Mouse (Mus musculus): ENCODE data around the gene Fto. TPM values are rescaled to one million over a fixed set of nuclear protein-coding genes. Genes with fewer than 3 reads are reported as not detected.
A peak's percentile ranks its signal among the peaks of the same experiment; 100 is the strongest.

Gene Fto
- polyA plus RNA-seq, 1 experiment from 2014 or later, result 94.8 TPM

DNA sequence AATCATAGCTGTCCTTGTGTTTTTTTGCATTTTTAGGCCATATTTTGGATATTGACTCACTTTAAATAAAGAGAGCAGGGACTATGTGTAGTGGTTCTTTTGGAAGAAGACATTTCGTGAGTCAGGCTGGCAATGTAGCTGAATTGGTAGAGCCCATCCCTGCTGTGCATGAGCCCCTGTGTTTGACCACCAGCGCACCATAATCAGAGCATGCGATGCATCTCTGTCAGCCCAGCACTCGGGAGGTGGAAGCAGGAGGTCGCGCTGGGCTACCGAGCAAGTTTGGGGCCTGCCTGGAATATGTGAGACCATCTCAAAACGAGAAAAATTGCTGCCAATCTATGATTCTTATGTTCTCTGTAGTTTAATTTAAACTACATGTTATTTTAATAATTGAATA, 156.1 kb downstream of the Fto start:
- H3K4me1 ChIP-seq (ENCODE audit: control insufficient read depth, insufficient read depth, low read length), result no peaks in the 10 kb centered on the region

DNA sequence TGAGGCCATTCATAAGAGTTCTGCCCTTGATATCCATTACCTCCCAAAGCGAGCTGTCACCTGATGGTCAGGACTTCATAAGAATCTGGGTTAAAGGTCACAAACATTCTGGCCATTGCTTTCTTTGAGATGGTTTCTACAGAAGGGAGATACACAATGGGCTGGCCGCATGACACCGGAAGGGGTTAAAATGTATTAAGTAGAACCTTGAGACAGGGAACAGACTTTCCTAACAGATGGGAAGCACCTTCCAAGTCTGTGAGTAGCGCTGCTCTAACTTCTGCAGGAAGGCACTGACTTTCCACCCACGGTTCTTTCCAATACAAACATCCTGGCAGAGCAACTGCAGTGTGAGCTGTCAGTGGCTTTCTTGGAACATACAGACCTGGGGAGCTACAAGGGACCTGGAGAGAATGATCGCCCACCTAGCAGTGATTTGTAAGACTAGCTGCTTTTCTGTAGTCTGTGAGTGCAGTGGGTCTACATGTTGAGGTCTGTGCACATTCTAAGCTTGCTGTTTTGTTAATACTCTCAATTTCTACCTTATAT, 161.5 kb downstream of the Fto start:
- Histone ChIP-seq H3K4me2 (ENCODE audit: low read depth, low read length) (no peak overlapping the region), H3K4me3 (ENCODE audit: low read depth, low read length) (no peak overlapping the region), H3K36me3 (replicated peaks; ENCODE audit: control insufficient read depth, insufficient read depth, low read depth, low read length) (no peaks in the 10 kb centered on the region), H3K9me3 (replicated peaks; ENCODE audit: control insufficient read depth, low read length) (no peaks in the 10 kb centered on the region), H3K27ac (replicated peaks; ENCODE audit: low read depth, low read length) (no peak overlapping the region), H3K9ac (replicated peaks; ENCODE audit: low read length) (no peak overlapping the region), H3K4me1 (ENCODE audit: control insufficient read depth, insufficient read depth, low read length) (no peaks in the 10 kb centered on the region), H3K27me3 (ENCODE audit: control insufficient read depth, insufficient read depth, low read length) (no peaks in the 10 kb centered on the region)
- ATAC-seq (replicated peaks; ENCODE audit: insufficient number of reproducible peaks, low FRiP score, low TSS enrichment, low read depth) (no peak), DNase-seq (ENCODE audit: low spot score) (no peak)
- WGBS, result 95% methylated on average over 6 of the region's 6 CpGs

More for the DNA sequence above, 156.1 kb downstream of the Fto start:
- Histone ChIP-seq H3K4me2 (ENCODE audit: low read depth, low read length) (no peak overlapping the region), H3K9me3 (replicated peaks; ENCODE audit: control insufficient read depth, low read length) (no peaks in the 10 kb centered on the region), H3K27me3 (ENCODE audit: control insufficient read depth, insufficient read depth, low read length) (no peaks in the 10 kb centered on the region), H3K9ac (replicated peaks; ENCODE audit: low read length) (no peak overlapping the region), H3K36me3 (replicated peaks; ENCODE audit: control insufficient read depth, insufficient read depth, low read depth, low read length) (no peaks in the 10 kb centered on the region), H3K4me3 (ENCODE audit: low read depth, low read length) (no peak overlapping the region), H3K27ac (replicated peaks; ENCODE audit: low read depth, low read length) (no peak overlapping the region)
- 93% methylated on average over 8 of the region's 8 CpGs for WGBS
- no peak for ATAC-seq (replicated peaks; ENCODE audit: insufficient number of reproducible peaks, low FRiP score, low TSS enrichment, low read depth)
- DNase-seq (ENCODE audit: low spot score), result no peak

DNA sequence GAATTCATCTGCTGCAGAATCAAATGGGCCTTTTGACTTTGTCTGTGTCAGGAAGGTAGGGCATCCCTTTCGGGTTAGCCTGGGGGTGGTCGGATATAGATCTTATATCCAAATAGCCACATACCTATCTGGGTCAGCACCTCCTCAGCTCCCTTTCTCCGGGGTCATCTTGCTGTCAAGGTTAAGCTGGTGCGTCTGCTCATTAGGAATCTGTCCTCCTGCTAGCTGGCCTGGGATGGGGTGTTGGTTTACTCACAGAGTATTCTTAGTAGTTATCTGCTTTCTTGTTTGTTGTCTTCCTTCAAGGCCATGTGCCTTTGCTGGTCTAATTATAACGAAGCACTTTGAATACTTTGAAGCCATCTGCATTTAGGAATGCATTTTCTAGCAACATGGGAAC, 163.7 kb downstream of the Fto start:
- no peaks in the 10 kb centered on the region for H3K36me3 ChIP-seq (replicated peaks; ENCODE audit: control insufficient read depth, insufficient read depth, low read depth, low read length)
- H3K27ac ChIP-seq (replicated peaks; ENCODE audit: low read depth, low read length), result no peak overlapping the region
- H3K27me3 ChIP-seq (ENCODE audit: control insufficient read depth, insufficient read depth, low read length), result no peaks in the 10 kb centered on the region
- H3K9me3 ChIP-seq (replicated peaks; ENCODE audit: control insufficient read depth, low read length), result no peaks in the 10 kb centered on the region
- H3K4me2 ChIP-seq (ENCODE audit: low read depth, low read length), result no peak overlapping the region
- no peak for ATAC-seq (replicated peaks; ENCODE audit: insufficient number of reproducible peaks, low FRiP score, low TSS enrichment, low read depth)
- DNase-seq (ENCODE audit: low spot score), result no peak
- 89% methylated on average over 5 of the region's 5 CpGs for WGBS
- no peak overlapping the region for H3K4me3 ChIP-seq (ENCODE audit: low read depth, low read length)
- no peaks in the 10 kb centered on the region for H3K4me1 ChIP-seq (ENCODE audit: control insufficient read depth, insufficient read depth, low read length)
- H3K9ac ChIP-seq (replicated peaks; ENCODE audit: low read length), result no peak overlapping the region

DNA sequence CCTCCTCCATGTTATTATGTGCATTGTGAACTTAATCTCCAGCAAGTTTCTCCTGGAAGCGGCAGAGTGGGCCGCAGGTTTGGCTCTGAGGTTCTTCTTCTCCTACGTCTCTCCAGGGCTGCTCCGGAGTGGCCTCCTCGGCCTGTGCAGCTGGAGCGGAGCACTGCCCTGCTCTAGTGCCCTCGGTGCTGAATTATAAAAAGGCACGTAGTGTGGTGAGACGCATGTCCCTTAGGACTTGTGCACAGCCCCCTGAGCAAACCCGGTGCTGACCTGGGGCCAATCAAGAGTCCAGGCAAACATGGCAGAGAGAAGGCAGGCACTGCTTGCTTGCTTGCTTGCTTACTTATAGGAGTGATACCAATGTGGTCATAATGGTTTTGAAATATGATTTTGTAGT, 164.1 kb downstream of the Fto start:
- Histone ChIP-seq H3K4me1 (ENCODE audit: control insufficient read depth, insufficient read depth, low read length) (no peaks in the 10 kb centered on the region), H3K36me3 (replicated peaks; ENCODE audit: control insufficient read depth, insufficient read depth, low read depth, low read length) (no peaks in the 10 kb centered on the region), H3K27ac (replicated peaks; ENCODE audit: low read depth, low read length) (no peak overlapping the region), H3K9me3 (replicated peaks; ENCODE audit: control insufficient read depth, low read length) (no peaks in the 10 kb centered on the region), H3K4me3 (ENCODE audit: low read depth, low read length) (no peak overlapping the region), H3K27me3 (ENCODE audit: control insufficient read depth, insufficient read depth, low read length) (no peaks in the 10 kb centered on the region), H3K4me2 (ENCODE audit: low read depth, low read length) (no peak overlapping the region), H3K9ac (replicated peaks; ENCODE audit: low read length) (no peak overlapping the region)
- no peak for ATAC-seq (replicated peaks; ENCODE audit: insufficient number of reproducible peaks, low FRiP score, low TSS enrichment, low read depth)
- DNase-seq (ENCODE audit: low spot score), result no peak
- WGBS, result 93% methylated on average over 10 of the region's 10 CpGs

DNA sequence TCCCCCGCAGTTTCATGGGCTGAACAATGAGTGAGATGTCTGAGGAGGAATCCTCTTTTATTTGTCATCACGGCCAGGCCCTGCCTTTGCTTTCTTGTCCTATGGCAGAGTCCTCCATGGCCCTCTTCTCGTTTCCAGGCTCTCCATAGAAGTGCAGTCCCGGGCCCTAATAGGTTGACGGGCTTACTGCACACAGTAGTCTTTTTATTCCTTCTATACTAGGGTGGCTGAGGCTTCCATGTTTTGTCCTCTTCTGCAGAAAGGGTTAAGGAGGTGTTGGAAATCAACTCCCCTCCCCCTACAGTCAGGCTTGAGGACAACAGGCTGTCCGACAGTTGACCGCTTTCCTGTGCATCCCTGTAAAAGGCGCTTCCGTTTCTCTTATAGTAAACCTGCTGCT, 169.2 kb downstream of the Fto start:
- Histone ChIP-seq H3K27ac (replicated peaks; ENCODE audit: low read depth, low read length) (no peak overlapping the region), H3K4me2 (ENCODE audit: low read depth, low read length) (no peak overlapping the region), H3K4me1 (ENCODE audit: control insufficient read depth, insufficient read depth, low read length) (no peaks in the 10 kb centered on the region), H3K36me3 (replicated peaks; ENCODE audit: control insufficient read depth, insufficient read depth, low read depth, low read length) (no peaks in the 10 kb centered on the region), H3K27me3 (ENCODE audit: control insufficient read depth, insufficient read depth, low read length) (no peaks in the 10 kb centered on the region), H3K9ac (replicated peaks; ENCODE audit: low read length) (no peak overlapping the region), H3K9me3 (replicated peaks; ENCODE audit: control insufficient read depth, low read length) (no peaks in the 10 kb centered on the region), H3K4me3 (ENCODE audit: low read depth, low read length) (no peak overlapping the region)
- no peak for DNase-seq (ENCODE audit: low spot score)
- no peak for ATAC-seq (replicated peaks; ENCODE audit: insufficient number of reproducible peaks, low FRiP score, low TSS enrichment, low read depth)
- WGBS, result 63% methylated on average over 9 of the region's 9 CpGs

DNA sequence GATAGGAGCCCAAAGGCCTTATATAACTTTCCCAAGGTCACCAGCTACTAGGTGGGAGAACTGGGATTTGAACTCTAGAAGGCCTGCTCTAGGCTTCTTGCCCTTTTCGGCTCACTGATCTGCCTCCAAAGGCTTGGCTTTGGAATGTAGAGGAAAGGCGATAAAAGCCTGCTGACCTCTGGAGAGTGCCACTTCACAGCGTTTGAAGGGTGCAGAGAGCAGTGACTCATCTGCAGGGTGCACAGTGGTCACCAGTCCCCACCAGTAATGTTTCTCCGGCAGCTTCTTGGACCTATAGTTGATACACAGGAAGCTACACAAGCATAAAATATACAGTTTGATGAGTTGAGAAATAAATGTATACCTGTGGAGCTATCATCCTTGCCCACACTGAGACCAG, 173.1 kb downstream of the Fto start:
- Histone ChIP-seq H3K4me3 (ENCODE audit: low read depth, low read length) (no peak overlapping the region), H3K27ac (replicated peaks; ENCODE audit: low read depth, low read length) (no peak overlapping the region), H3K9me3 (replicated peaks; ENCODE audit: control insufficient read depth, low read length) (no peaks in the 10 kb centered on the region), H3K4me1 (ENCODE audit: control insufficient read depth, insufficient read depth, low read length) (no peaks in the 10 kb centered on the region), H3K4me2 (ENCODE audit: low read depth, low read length) (no peak overlapping the region), H3K36me3 (replicated peaks; ENCODE audit: control insufficient read depth, insufficient read depth, low read depth, low read length) (no peaks in the 10 kb centered on the region), H3K27me3 (ENCODE audit: control insufficient read depth, insufficient read depth, low read length) (no peaks in the 10 kb centered on the region), H3K9ac (replicated peaks; ENCODE audit: low read length) (no peak overlapping the region)
- WGBS, result 87% methylated on average over 4 of the region's 4 CpGs
- ATAC-seq (replicated peaks; ENCODE audit: insufficient number of reproducible peaks, low FRiP score, low TSS enrichment, low read depth) (no peak), DNase-seq (ENCODE audit: low spot score) (no peak)

DNA sequence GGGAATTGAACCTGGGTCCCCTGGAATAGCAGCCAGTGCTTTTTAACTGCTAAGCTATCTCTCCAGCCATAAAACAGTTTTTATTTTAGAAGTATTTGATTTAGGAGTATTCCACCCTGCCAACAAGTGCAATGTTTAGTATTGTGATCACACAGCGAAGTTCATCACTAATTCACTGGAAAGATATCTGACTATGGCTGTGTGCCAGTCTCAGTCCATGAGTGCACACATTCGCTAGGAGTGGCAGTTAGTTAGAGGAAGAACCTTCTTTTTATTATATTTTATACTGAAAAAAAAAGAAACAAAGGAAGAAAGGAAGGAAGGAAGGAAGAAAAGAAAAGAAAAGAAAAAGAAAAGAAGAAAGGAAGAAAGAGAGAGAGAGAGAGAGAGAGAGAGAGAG, 174.1 kb downstream of the Fto start:
- H3K4me2 ChIP-seq (ENCODE audit: low read depth, low read length), result no peak overlapping the region
- H3K9ac ChIP-seq (replicated peaks; ENCODE audit: low read length), result no peak overlapping the region
- no peaks in the 10 kb centered on the region for H3K27me3 ChIP-seq (ENCODE audit: control insufficient read depth, insufficient read depth, low read length)
- 97% methylated on average over 2 of the region's 2 CpGs for WGBS
- ATAC-seq (replicated peaks; ENCODE audit: insufficient number of reproducible peaks, low FRiP score, low TSS enrichment, low read depth) (no peak), DNase-seq (ENCODE audit: low spot score) (no peak)
- no peak overlapping the region for H3K27ac ChIP-seq (replicated peaks; ENCODE audit: low read depth, low read length)
- H3K9me3 ChIP-seq (replicated peaks; ENCODE audit: control insufficient read depth, low read length), result no peaks in the 10 kb centered on the region
- H3K36me3 ChIP-seq (replicated peaks; ENCODE audit: control insufficient read depth, insufficient read depth, low read depth, low read length), result no peaks in the 10 kb centered on the region
- H3K4me3 ChIP-seq (ENCODE audit: low read depth, low read length), result no peak overlapping the region
- no peaks in the 10 kb centered on the region for H3K4me1 ChIP-seq (ENCODE audit: control insufficient read depth, insufficient read depth, low read length)

DNA sequence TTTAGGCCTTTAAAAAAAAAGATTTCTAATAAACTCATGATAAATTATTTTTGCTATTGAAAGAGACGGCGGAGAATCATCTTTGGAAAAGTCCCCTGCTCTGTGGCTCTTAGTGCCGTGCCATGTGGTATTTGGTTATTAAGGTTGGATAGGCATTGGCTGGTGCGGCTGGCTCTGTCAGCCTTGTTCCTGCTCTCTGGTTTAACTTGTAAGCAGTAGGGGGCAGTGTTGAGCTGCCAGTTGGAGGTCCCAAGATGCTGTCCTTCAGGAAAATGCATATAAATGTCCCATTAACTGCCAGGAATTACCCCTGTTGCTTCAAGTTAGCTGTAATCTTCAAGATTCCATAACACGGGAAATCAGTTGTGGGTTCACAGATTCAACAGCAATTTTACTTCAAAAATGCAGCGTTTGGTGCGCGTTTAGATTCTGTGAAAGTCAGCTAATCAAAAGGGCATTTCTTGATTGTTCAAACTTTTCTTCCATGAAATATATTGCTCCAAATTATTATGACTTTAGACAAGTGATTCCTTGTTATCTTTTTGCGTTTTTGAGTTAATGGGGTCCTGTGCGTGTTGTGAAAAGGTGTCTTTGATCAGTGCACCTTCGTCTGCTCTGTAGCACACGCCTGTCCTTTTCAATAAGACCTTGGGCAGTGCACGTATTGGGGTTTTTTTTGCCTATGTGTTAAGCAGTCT, 174.9 kb downstream of the Fto start:
- no peak overlapping the region for H3K4me3 ChIP-seq (ENCODE audit: low read depth, low read length)
- no peaks in the 10 kb centered on the region for H3K4me1 ChIP-seq (ENCODE audit: control insufficient read depth, insufficient read depth, low read length)
- H3K36me3 ChIP-seq (replicated peaks; ENCODE audit: control insufficient read depth, insufficient read depth, low read depth, low read length), result no peaks in the 10 kb centered on the region
- H3K9ac ChIP-seq (replicated peaks; ENCODE audit: low read length), result no peak overlapping the region
- 42% methylated on average over 13 of the region's 13 CpGs for WGBS
- no peak overlapping the region for H3K4me2 ChIP-seq (ENCODE audit: low read depth, low read length)
- DNase-seq (ENCODE audit: low spot score) (peak; percentile 89), ATAC-seq (replicated peaks; ENCODE audit: insufficient number of reproducible peaks, low FRiP score, low TSS enrichment, low read depth) (no peak; the same call in 1 of the 2 replicates)
- H3K27me3 ChIP-seq (ENCODE audit: control insufficient read depth, insufficient read depth, low read length), result no peaks in the 10 kb centered on the region
- H3K27ac ChIP-seq (replicated peaks; ENCODE audit: low read depth, low read length), result no peak overlapping the region
- H3K9me3 ChIP-seq (replicated peaks; ENCODE audit: control insufficient read depth, low read length), result no peaks in the 10 kb centered on the region

Measured in embryonic facial prominence, embryonic 11.5 days (tissue).